Mouse (Mus musculus) myocyte (in vitro differentiated cells): ENCODE results near the gene Rhoh. TPM values are rescaled to one million over a fixed set of nuclear protein-coding genes. Genes with fewer than 3 reads are reported as not detected.
A peak's percentile ranks its signal among the peaks of the same experiment; 100 is the strongest.

Experiments
- H3K27me3 ChIP-seq: one replicate; pipeline ENCODE4 v1.6.1; 2011; ENCODE audit not compliant: control insufficient read depth, insufficient read depth, insufficient read length
- H3K36me3 ChIP-seq: one replicate; pipeline ENCODE4 v1.6.1; 2011; ENCODE audit not compliant: control insufficient read depth, insufficient read depth
- H3K4me2 ChIP-seq: one replicate; pipeline ENCODE4 v1.6.1; 2011; ENCODE audit warnings: low read depth, control low read depth
- H3K4me3 ChIP-seq: one replicate; pipeline ENCODE4 v1.5.1; 2011; ENCODE audit warnings: mild to moderate bottlenecking, control low read depth, moderate library complexity
- H3K79me2 ChIP-seq: one replicate; pipeline ENCODE4 v1.6.1; 2011; ENCODE audit not compliant: control insufficient read depth, insufficient read depth
- H3ac ChIP-seq: one replicate; pipeline ENCODE4 v1.6.1; 2011; ENCODE audit not compliant: control insufficient read depth, insufficient read length
- CEBPB ChIP-seq: IDR thresholded peaks from 2 replicates; pipeline ENCODE4 v1.6.1; 2011; ENCODE audit warnings: mild to moderate bottlenecking, moderate library complexity; ENCODE audit not compliant: poor library complexity, insufficient read depth, severe bottlenecking
- E2F4 ChIP-seq: IDR thresholded peaks from one replicate; pipeline ENCODE4 v1.6.1; 2011; ENCODE audit warnings: mild to moderate bottlenecking, control low read depth, moderate library complexity; ENCODE audit not compliant: insufficient read depth
- MAX ChIP-seq: IDR thresholded peaks from one replicate; pipeline ENCODE4 v1.6.1; 2011; ENCODE audit warnings: low read depth, mild to moderate bottlenecking, control low read depth
- MYOD1 ChIP-seq, 3 experiments: IDR thresholded peaks; one replicate each; pipeline ENCODE4 v1.6.1; 2011; ENCODE audit warnings: control low read depth in 2 of 3, low read depth in 2 of 3, mild to moderate bottlenecking in 2 of 3, moderate library complexity in 1 of 3; ENCODE audit not compliant: insufficient read length in 2 of 3, control insufficient read depth in 1 of 3
- MYOG ChIP-seq, 3 experiments: IDR thresholded peaks; one replicate each; pipeline ENCODE4 v1.6.1; 2011; ENCODE audit warnings: control low read depth in 2 of 3, low read depth in 2 of 3, mild to moderate bottlenecking in 2 of 3; ENCODE audit not compliant: insufficient read length in 2 of 3, control insufficient read depth in 1 of 3, insufficient read depth in 1 of 3
- POLR2A ChIP-seq: IDR thresholded peaks from one replicate; pipeline ENCODE4 v1.6.1; 2011; ENCODE audit warnings: low read depth, mild to moderate bottlenecking, control low read depth, moderate library complexity; ENCODE audit not compliant: insufficient read length
- POLR2AphosphoS2 ChIP-seq: IDR thresholded peaks from one replicate; pipeline ENCODE4 v1.6.1; 2011; ENCODE audit warnings: low read depth, control low read depth; ENCODE audit not compliant: insufficient read length
- REST ChIP-seq: IDR thresholded peaks from one replicate; pipeline ENCODE4 v1.6.1; 2011; ENCODE audit warnings: mild to moderate bottlenecking, control low read depth, moderate library complexity; ENCODE audit not compliant: insufficient read depth, insufficient read length
- SRF ChIP-seq: IDR thresholded peaks from one replicate; pipeline ENCODE4 v1.6.1; 2011; ENCODE audit warnings: low read depth; ENCODE audit not compliant: control insufficient read depth, insufficient read length
- TCF12 ChIP-seq: IDR thresholded peaks from one replicate; pipeline ENCODE4 v1.6.1; 2011; ENCODE audit warnings: mild to moderate bottlenecking, control low read depth; ENCODE audit not compliant: poor library complexity, insufficient read depth, severe bottlenecking
- TCF3 ChIP-seq: IDR thresholded peaks from one replicate; pipeline ENCODE4 v1.6.1; 2011; ENCODE audit warnings: low read depth, control low read depth; ENCODE audit not compliant: insufficient read length
- USF1 ChIP-seq: IDR thresholded peaks from one replicate; pipeline ENCODE4 v1.6.1; 2011; ENCODE audit warnings: low read depth, mild to moderate bottlenecking, control low read depth, moderate library complexity
- polyA plus RNA-seq: library from polyadenylated mRNA; unstranded; fragments of >200 nt; fragmentation: generic; extraction: Trizol; gene quantifications from one replicate; pipeline ENCODE4 v1.2.1, GENCODE M21; 2012; ENCODE audit warnings: missing spikeins

Gene Rhoh
- polyA plus RNA-seq, 1 experiment: 0.28 TPM

GRCm38 (mm10) chr5:65888102-65888501, 27.1 kb downstream of the Rhoh start:
- Histone ChIP-seq H3K36me3 (no peaks in the 10 kb centered on the region), H3K4me2 (no peak overlapping the region), H3ac (no peak overlapping the region), H3K4me3 (no peak overlapping the region), H3K27me3 (peaks cover 11% of the 10 kb centered on the region), H3K79me2 (no peaks in the 10 kb centered on the region)
- TF ChIP-seq MAX (no peak), POLR2AphosphoS2 (no peak), POLR2A (no peak)

GRCm38 (mm10) chr5:65888998-65889397, 28.0 kb downstream of the Rhoh start:
- TF ChIP-seq SRF (peak; percentile 55), REST (no peak)
- Histone ChIP-seq H3K27me3 (peaks cover 11% of the 10 kb centered on the region), H3K79me2 (no peaks in the 10 kb centered on the region), H3ac (no peak overlapping the region), H3K4me2 (no peak overlapping the region), H3K4me3 (no peak overlapping the region), H3K36me3 (no peaks in the 10 kb centered on the region)

- no peak overlapping the region for H3K4me3 ChIP-seq
- no peak overlapping the region for H3K4me2 ChIP-seq
- H3ac ChIP-seq: no peak overlapping the region
- TF ChIP-seq SRF: no peak
- peak in 1 of 3 experiments; percentile 8 for TF ChIP-seq MYOG (IDR thresholded peaks at IDR 0.05; ENCODE audit: control insufficient read depth in 1 of 3, insufficient read depth in 1 of 3, insufficient read length in 2 of 3, low read depth in 2 of 3)
- TF ChIP-seq TCF3: no peak
- no peak for TF ChIP-seq POLR2A
- TF ChIP-seq USF1: no peak
- peaks cover 11% of the 10 kb centered on the region for H3K27me3 ChIP-seq
- H3K36me3 ChIP-seq: no peaks in the 10 kb centered on the region
- H3K79me2 ChIP-seq: no peaks in the 10 kb centered on the region
Observed at GRCm38 (mm10) chr5:65891251-65891826, 30.3 kb downstream of the Rhoh start.

GRCm38 (mm10) chr5:65895121-65895692, 34.2 kb downstream of the Rhoh start:
- TF ChIP-seq TCF3: no peak
- no peak for TF ChIP-seq POLR2AphosphoS2
- TF ChIP-seq TCF12: no peak
- TF ChIP-seq E2F4: no peak
- TF ChIP-seq USF1: no peak
- no peak for TF ChIP-seq MYOG (IDR thresholded peaks at IDR 0.05; ENCODE audit: control insufficient read depth in 1 of 3, insufficient read depth in 1 of 3, insufficient read length in 2 of 3, low read depth in 2 of 3)
- no peak for TF ChIP-seq REST
- no peak for TF ChIP-seq CEBPB
- TF ChIP-seq SRF: no peak
- TF ChIP-seq MAX: no peak
- no peak for TF ChIP-seq POLR2A
- H3K4me2 ChIP-seq: no peak overlapping the region
- no peak overlapping the region for H3ac ChIP-seq
- no peak overlapping the region for H3K4me3 ChIP-seq
- peaks cover 11% of the 10 kb centered on the region for H3K27me3 ChIP-seq
- no peaks in the 10 kb centered on the region for H3K79me2 ChIP-seq
- H3K36me3 ChIP-seq: no peaks in the 10 kb centered on the region

- Histone ChIP-seq H3ac (no peak overlapping the region), H3K27me3 (peaks cover 11% of the 10 kb centered on the region), H3K4me3 (no peak overlapping the region), H3K36me3 (no peaks in the 10 kb centered on the region), H3K4me2 (no peak overlapping the region), H3K79me2 (no peaks in the 10 kb centered on the region)
- no peak for TF ChIP-seq MYOG (IDR thresholded peaks at IDR 0.05; ENCODE audit: control insufficient read depth in 1 of 3, insufficient read depth in 1 of 3, insufficient read length in 2 of 3, low read depth in 2 of 3)
- TF ChIP-seq MYOD1 (IDR thresholded peaks at IDR 0.05; ENCODE audit: control insufficient read depth in 1 of 3, insufficient read length in 2 of 3, low read depth in 2 of 3): no peak
- no peak for TF ChIP-seq USF1
- no peak for TF ChIP-seq E2F4
- no peak for TF ChIP-seq SRF
- TF ChIP-seq POLR2A: no peak
- TF ChIP-seq CEBPB: no peak
- TF ChIP-seq MAX: no peak
Observed at GRCm38 (mm10) chr5:65895764-65896163, 34.8 kb downstream of the Rhoh start.

- Histone ChIP-seq H3K27me3 (peaks cover 4% of the 10 kb centered on the region), H3K4me3 (no peak overlapping the region), H3ac (no peak overlapping the region), H3K4me2 (no peak overlapping the region), H3K36me3 (no peaks in the 10 kb centered on the region), H3K79me2 (no peaks in the 10 kb centered on the region)
- TF ChIP-seq TCF12 (no peak), MYOD1 (IDR thresholded peaks at IDR 0.05; ENCODE audit: control insufficient read depth in 1 of 3, insufficient read length in 2 of 3, low read depth in 2 of 3) (no peak), POLR2AphosphoS2 (no peak), MYOG (IDR thresholded peaks at IDR 0.05; ENCODE audit: control insufficient read depth in 1 of 3, insufficient read depth in 1 of 3, insufficient read length in 2 of 3, low read depth in 2 of 3) (no peak), POLR2A (no peak), USF1 (no peak), MAX (no peak), E2F4 (no peak), SRF (no peak), REST (no peak), CEBPB (no peak), TCF3 (no peak)
Observed at GRCm38 (mm10) chr5:65897731-65898130, 36.7 kb downstream of the Rhoh start.
